Comparison of ENCODE assay signal across 8 mouse cellular contexts in genomic region chr2:18677631-18678471, GRCm38 (mm10). TPM values are rescaled to one million over a fixed set of nuclear protein-coding genes. Genes with fewer than 3 reads are reported as not detected.
DNase-seq lines count a peak whose midpoint lies in the region; ATAC-seq and TF ChIP-seq lines count a peak whose summit lies in the region.

No protein-coding gene starts in this region.

- H3K4me1 ChIP-seq in forebrain, embryonic 10.5 days: peaks cover 58% of the 10 kb centered on the region
- peaks cover 8% of the 10 kb centered on the region for H3K4me1 ChIP-seq in hindbrain, embryonic 11.5 days (replicated peaks; ENCODE audit: control insufficient read depth, insufficient read depth, low read length)
- peaks cover 47% of the 10 kb centered on the region for H3K4me1 ChIP-seq in midbrain, embryonic 12.5 days
- H3K4me1 ChIP-seq in stomach, embryonic 16.5 days (ENCODE audit: control insufficient read depth, insufficient read depth, low read length): peaks cover 25% of the 10 kb centered on the region

- peak overlapping the region; percentile 99 for H3K9ac ChIP-seq in hindbrain, embryonic 11.5 days (ENCODE audit: low read depth, low read length)
- H3K9ac ChIP-seq in midbrain, embryonic 12.5 days (replicated peaks): peak overlapping the region; percentile 95
- peak overlapping the region; percentile 95 for H3K9ac ChIP-seq in stomach, embryonic 16.5 days (ENCODE audit: low read length)

- H3K27me3 ChIP-seq in forebrain, embryonic 10.5 days (ENCODE audit: poor library complexity, severe bottlenecking): peaks cover 78% of the 10 kb centered on the region
- peaks cover 28% of the 10 kb centered on the region for H3K27me3 ChIP-seq in hindbrain, embryonic 11.5 days (ENCODE audit: control insufficient read depth, insufficient read depth, low read length)
- peaks cover 46% of the 10 kb centered on the region for H3K27me3 ChIP-seq in midbrain, embryonic 12.5 days
- no peaks in the 10 kb centered on the region for H3K27me3 ChIP-seq in stomach, embryonic 16.5 days (ENCODE audit: control insufficient read depth, insufficient read depth, low read length)

- peak overlapping the region; percentile 85 for H3K4me3 ChIP-seq in forebrain, embryonic 10.5 days
- H3K4me3 ChIP-seq in hindbrain, embryonic 11.5 days (ENCODE audit: low read depth, low read length): peak overlapping the region; percentile 87
- H3K4me3 ChIP-seq in midbrain, embryonic 12.5 days: peak overlapping the region; percentile 88
- H3K4me3 ChIP-seq in stomach, embryonic 16.5 days (replicated peaks; ENCODE audit: low read length): peak overlapping the region; percentile 85

- 6% methylated on average over 50 of the region's 55 CpGs for WGBS in forebrain, embryonic 10.5 days
- WGBS in hindbrain, embryonic 11.5 days: 0% methylated on average over 38 of the region's 55 CpGs
- under 1% methylated on average over 37 of the region's 55 CpGs for WGBS in midbrain, embryonic 12.5 days
- WGBS in stomach, embryonic 16.5 days: 1% methylated on average over 51 of the region's 55 CpGs

- ATAC-seq in hindbrain, embryonic 11.5 days (ENCODE audit: low FRiP score): no peak; the same call in 1 of the 2 replicates
- ATAC-seq in midbrain, embryonic 12.5 days (ENCODE audit: low FRiP score, low read depth): peak; percentile 5; the same call in 1 of the 2 replicates
- ATAC-seq in stomach, embryonic 16.5 days (ENCODE audit: insufficient read depth, low FRiP score): no peak

- peak; percentile 30 to 54 for DNase-seq in left cerebral cortex, adult 18-20 months (ENCODE audit: low spot score in 2 of 2)
- DNase-seq in left cerebral cortex, adult 9 months (ENCODE audit: low spot score in 2 of 2): no peak
- DNase-seq in brain, embryonic 14.5 days (ENCODE audit: low read depth): peak; percentile 79
- peak; percentile 76 for DNase-seq in forebrain, embryonic 10.5 days (ENCODE audit: extremely low spot score, low spot score)
- peak; percentile 75 for DNase-seq in hindbrain, embryonic 11.5 days (ENCODE audit: low spot score)
- peak; percentile 40 to 44 for DNase-seq in layer of hippocampus, postnatal 36 days

- H3K36me3 ChIP-seq in forebrain, embryonic 10.5 days (replicated peaks): peaks cover 5% of the 10 kb centered on the region
- H3K36me3 ChIP-seq in hindbrain, embryonic 11.5 days (ENCODE audit: control insufficient read depth, insufficient read depth, low read length): no peaks in the 10 kb centered on the region
- 0 out of 2 replicates have a peak, but pooled peaks cover 2% of the 10 kb centered on the region for H3K36me3 ChIP-seq in midbrain, embryonic 12.5 days
- no peaks in the 10 kb centered on the region for H3K36me3 ChIP-seq in stomach, embryonic 16.5 days (ENCODE audit: control insufficient read depth, insufficient read depth, low read length)

- TF ChIP-seq POLR2A in brain, embryonic 14.5 days (IDR thresholded peaks at IDR 0.05; ENCODE audit: borderline replicate concordance, extremely low read depth, insufficient read depth, insufficient read length, poor library complexity, severe bottlenecking): no peak

- H3K4me2 ChIP-seq in hindbrain, embryonic 11.5 days (replicated peaks; ENCODE audit: low read depth, low read length): peak overlapping the region; percentile 84
- H3K4me2 ChIP-seq in midbrain, embryonic 12.5 days (replicated peaks): peak overlapping the region; percentile 81
- peak overlapping the region; percentile 86 for H3K4me2 ChIP-seq in stomach, embryonic 16.5 days (ENCODE audit: low read depth, low read length)

- H3K27ac ChIP-seq in forebrain, embryonic 10.5 days: peak overlapping the region; percentile 98
- H3K27ac ChIP-seq in hindbrain, embryonic 11.5 days (ENCODE audit: low read depth, low read length): peak overlapping the region; percentile 99
- peak overlapping the region; percentile 56; the same call in 1 of the 2 replicates for H3K27ac ChIP-seq in midbrain, embryonic 12.5 days (replicated peaks)
- no peak overlapping the region for H3K27ac ChIP-seq in stomach, embryonic 16.5 days (ENCODE audit: low read length)

- no peaks in the 10 kb centered on the region for H3K9me3 ChIP-seq in forebrain, embryonic 10.5 days
- H3K9me3 ChIP-seq in hindbrain, embryonic 11.5 days (ENCODE audit: control insufficient read depth, low read length): no peaks in the 10 kb centered on the region
- no peaks in the 10 kb centered on the region for H3K9me3 ChIP-seq in midbrain, embryonic 12.5 days
- no peaks in the 10 kb centered on the region for H3K9me3 ChIP-seq in stomach, embryonic 16.5 days (replicated peaks; ENCODE audit: control insufficient read depth, low read length)

- no peak for TF ChIP-seq CTCF in brain, embryonic 14.5 days (IDR thresholded peaks at IDR 0.05; ENCODE audit: borderline replicate concordance, extremely low read depth, insufficient read depth, insufficient read length)

RNA-seq across cellular contexts. Expression of gene Bmi1, which starts 1.0 kb away (rescaled TPM):
- 10 to 100 TPM; 53.8 to 58.2 TPM for total RNA-seq in left cerebral cortex, adult 18-20 months (2021)
- polyA plus RNA-seq in brain, embryonic 14.5 days (2012; rRNA removed): 75.4 and 93.2 TPM in 2 replicates
- polyA plus RNA-seq in forebrain, embryonic 10.5 days (2016; fragmentation: Nextera tagmentation; extraction: Ambion mirVana): 25.9 and 28.3 TPM in 2 replicates
- 40.6 and 48.8 TPM in 2 replicates for polyA plus RNA-seq in hindbrain, embryonic 11.5 days (2014; fragmentation: Nextera tagmentation; extraction: Ambion mirVana)
- total RNA-seq in layer of hippocampus, postnatal 36 days (2021): 10 to 100 TPM; 58.4 to 67.5 TPM
- polyA plus RNA-seq in midbrain, embryonic 12.5 days (2016; fragmentation: Nextera tagmentation; extraction: Ambion mirVana): 36.4 and 44.4 TPM in 2 replicates
- polyA plus RNA-seq in stomach, embryonic 16.5 days (2015; fragmentation: Nextera tagmentation; extraction: Ambion mirVana): 15.6 and 18.1 TPM in 2 replicates

RNA-seq across cellular contexts. Expression of gene Commd3, which starts 5.7 kb away (rescaled TPM):
- total RNA-seq in left cerebral cortex, adult 18-20 months (2021): 10 to 100 TPM; 81.2 to 85.1 TPM
- polyA plus RNA-seq in brain, embryonic 14.5 days (2012; rRNA removed): 114 and 143 TPM in 2 replicates
- 87.4 and 90.9 TPM in 2 replicates for polyA plus RNA-seq in forebrain, embryonic 10.5 days (2016; fragmentation: Nextera tagmentation; extraction: Ambion mirVana)
- 152 and 161 TPM in 2 replicates for polyA plus RNA-seq in hindbrain, embryonic 11.5 days (2014; fragmentation: Nextera tagmentation; extraction: Ambion mirVana)
- total RNA-seq in layer of hippocampus, postnatal 36 days (2021): 100 to 1,000 TPM; 103 to 112 TPM
- polyA plus RNA-seq in midbrain, embryonic 12.5 days (2016; fragmentation: Nextera tagmentation; extraction: Ambion mirVana): 135 and 145 TPM in 2 replicates
- 190 and 214 TPM in 2 replicates for polyA plus RNA-seq in stomach, embryonic 16.5 days (2015; fragmentation: Nextera tagmentation; extraction: Ambion mirVana)

RNA-seq across cellular contexts. Expression of gene Spag6, which starts 16.0 kb away (rescaled TPM):
- total RNA-seq in left cerebral cortex, adult 18-20 months (2021): 10 to 100 TPM; 11.4 to 14.3 TPM
- 0.06 and 0.12 TPM in 2 replicates for polyA plus RNA-seq in brain, embryonic 14.5 days (2012; rRNA removed)
- polyA plus RNA-seq in forebrain, embryonic 10.5 days (2016; fragmentation: Nextera tagmentation; extraction: Ambion mirVana): not detected in 2 replicates
- 0.98 and 1.2 TPM in 2 replicates for polyA plus RNA-seq in hindbrain, embryonic 11.5 days (2014; fragmentation: Nextera tagmentation; extraction: Ambion mirVana)
- total RNA-seq in layer of hippocampus, postnatal 36 days (2021): 1 to 10 TPM; 3.0 to 5.3 TPM
- polyA plus RNA-seq in midbrain, embryonic 12.5 days (2016; fragmentation: Nextera tagmentation; extraction: Ambion mirVana): 0.32 and 0.35 TPM in 2 replicates
- 0.09 TPM in 1 of 2 replicates, not detected in the other for polyA plus RNA-seq in stomach, embryonic 16.5 days (2015; fragmentation: Nextera tagmentation; extraction: Ambion mirVana)

Comparison
In these comparisons a context has a peak if more than half of its experiments do, and no peak if none do; other contexts are left out.
1. DNase-seq: peak in left cerebral cortex, adult 18-20 months (2 of 2), brain, embryonic 14.5 days (single experiment), forebrain, embryonic 10.5 days (single experiment), hindbrain, embryonic 11.5 days (single experiment) and layer of hippocampus, postnatal 36 days (2 of 2); none in left cerebral cortex, adult 9 months (0 of 2).
2. Peak in every context shown above with its lines, with median percentiles within 50 percentile points of each other: H3K4me3 ChIP-seq, H3K4me2 ChIP-seq and H3K9ac ChIP-seq.